Mouse (Mus musculus): ENCODE measurements around the gene Inha.

Gene Inha

DNA sequence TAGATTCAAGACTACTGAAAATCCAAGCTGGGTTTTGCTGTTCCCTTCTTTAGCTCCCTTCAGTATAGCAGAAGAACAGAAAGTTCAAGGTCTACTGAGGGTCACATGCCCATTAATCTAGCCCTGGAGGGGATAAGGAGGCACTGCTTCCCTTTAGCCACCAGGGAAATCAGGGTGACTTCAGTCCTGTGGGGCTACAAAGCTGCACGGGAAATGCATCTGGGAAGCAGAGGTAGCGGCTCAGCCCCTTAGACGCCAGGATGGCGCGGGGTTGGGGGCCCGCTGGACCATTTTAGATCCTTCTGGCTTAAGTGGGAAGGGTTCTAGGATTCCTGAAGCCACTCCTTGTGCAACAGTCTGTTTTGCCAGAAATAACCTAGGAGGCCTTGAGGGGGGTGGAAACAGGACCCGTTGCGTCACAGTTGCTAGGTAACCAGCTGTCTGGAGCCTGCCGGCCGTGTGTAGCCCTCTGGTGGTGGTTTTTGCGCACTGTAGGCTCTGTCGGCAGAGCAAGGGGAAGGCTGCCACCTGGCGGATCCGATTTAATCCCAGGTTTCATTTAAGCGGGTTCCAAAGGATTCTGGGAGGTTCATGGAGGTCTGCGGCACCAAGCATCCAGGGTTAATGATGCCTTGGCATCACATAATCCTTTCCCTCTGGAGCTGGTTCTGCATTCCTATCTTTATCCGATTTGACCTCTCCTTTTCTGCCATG is 52.5 kb downstream of the Inha start:
- peak; percentile 90 for DNase-seq

Data from kidney, adult 11 months (tissue).